Mouse (Mus musculus) limb, embryonic 10.5 days (tissue): ENCODE results near the gene A730071L15Rik. TPM values are rescaled to one million over a fixed set of nuclear protein-coding genes. Genes with fewer than 3 reads are reported as not detected.

ENCODE experiments used
- DNase-seq: peaks from one replicate; pipeline ENCODE4 v3.0.0-alpha.2; 2017; ENCODE audit warnings: low spot score
- H3K27ac ChIP-seq: fragments of 300-500 bp; sonication (generic); 2 replicates; pipeline ENCODE4 v1.5.1; 2016; ENCODE audit warnings: mild to moderate bottlenecking
- H3K27me3 ChIP-seq: fragments of 300-500 bp; sonication (generic); 2 replicates; pipeline ENCODE4 v1.6.1; 2016; ENCODE audit warnings: low read depth, mild to moderate bottlenecking; ENCODE audit not compliant: poor library complexity, severe bottlenecking
- H3K36me3 ChIP-seq: fragments of 300-500 bp; sonication (generic); 2 replicates; pipeline ENCODE4 v1.6.1; 2016; ENCODE audit warnings: mild to moderate bottlenecking, moderate library complexity
- H3K4me1 ChIP-seq: fragments of 300-500 bp; sonication (generic); 2 replicates; pipeline ENCODE4 v1.6.1; 2016
- H3K4me3 ChIP-seq: fragments of 300-500 bp; sonication (generic); 2 replicates; pipeline ENCODE4 v1.5.1; 2016; ENCODE audit warnings: mild to moderate bottlenecking, moderate library complexity
- H3K9me3 ChIP-seq: fragments of 300-500 bp; sonication (generic); replicated peaks from 2 replicates; pipeline ENCODE4 v1.6.1; 2016; ENCODE audit warnings: mild to moderate bottlenecking
- whole genome bisulfite sequencing: fragments of 180-500 bp; shearing (Covaris S2); methylation state at CpG from one replicate; pipeline ENCODE4 v1.1.7; 2016; 5-methylcytosine and 5-hydroxymethylcytosine counted together
- polyA plus RNA-seq: library from polyadenylated mRNA; unstranded; fragments of >200 nt; fragmentation: Nextera tagmentation; extraction: Ambion mirVana; gene quantifications from 2 replicates; pipeline ENCODE4 v1.2.1, GENCODE M21; 2016

Gene A730071L15Rik
- polyA plus RNA-seq: 0.29 and 0.53 TPM in 2 replicates

- H3K4me1 ChIP-seq: peaks cover 22% of the 10 kb centered on the region
- no peaks in the 10 kb centered on the region for H3K9me3 ChIP-seq
- DNase-seq: no peak
- H3K27ac ChIP-seq: peak within 1 kb of the TSS; percentile 97
- 1% methylated on average over 35 of the region's 35 CpGs for WGBS
- H3K4me3 ChIP-seq: peak within 1 kb of the TSS; percentile 97
- H3K27me3 ChIP-seq: no peaks in the 10 kb centered on the region
- peaks cover 14% of the 10 kb centered on the region; the same call in 1 of the 2 replicates for H3K36me3 ChIP-seq
Measured at GRCm38 (mm10) chr11:6199410-6200086, at the start of gene A730071L15Rik. Gene A730071L15Rik, plus strand, starts transcription at chr11:6200029.

GRCm38 (mm10) chr11:6152864-6153263 lies 47.0 kb upstream of the A730071L15Rik start:
- H3K27ac ChIP-seq: no peak overlapping the region

GRCm38 (mm10) chr11:6154211-6154701 lies 45.6 kb upstream of the A730071L15Rik start:
- Histone ChIP-seq H3K4me3 (no peak overlapping the region), H3K4me1 (peaks cover 11% of the 10 kb centered on the region), H3K36me3 (peaks cover 14% of the 10 kb centered on the region), H3K9me3 (no peaks in the 10 kb centered on the region), H3K27me3 (no peaks in the 10 kb centered on the region), H3K27ac (no peak overlapping the region)
- 81% methylated on average over 3 of the region's 3 CpGs for WGBS
- DNase-seq: no peak

More at GRCm38 (mm10) chr11:6152864-6153263, 47.0 kb upstream of the A730071L15Rik start:
- Histone ChIP-seq H3K36me3 (peaks cover 23% of the 10 kb centered on the region), H3K4me1 (peaks cover 11% of the 10 kb centered on the region), H3K4me3 (no peak overlapping the region), H3K27me3 (no peaks in the 10 kb centered on the region), H3K9me3 (no peaks in the 10 kb centered on the region)
- no peak for DNase-seq
- 92% methylated on average over 4 of the region's 4 CpGs for WGBS

GRCm38 (mm10) chr11:6156651-6157050 lies 43.2 kb upstream of the A730071L15Rik start:
- Histone ChIP-seq H3K27me3 (no peaks in the 10 kb centered on the region), H3K27ac (no peak overlapping the region), H3K4me3 (no peak overlapping the region), H3K4me1 (peaks cover 11% of the 10 kb centered on the region), H3K36me3 (no peaks in the 10 kb centered on the region), H3K9me3 (no peaks in the 10 kb centered on the region)
- WGBS: 91% methylated on average over 5 of the region's 5 CpGs
- DNase-seq: no peak

- Histone ChIP-seq H3K9me3 (no peaks in the 10 kb centered on the region), H3K27me3 (no peaks in the 10 kb centered on the region), H3K36me3 (no peaks in the 10 kb centered on the region), H3K4me3 (no peak overlapping the region), H3K4me1 (peaks cover 11% of the 10 kb centered on the region), H3K27ac (no peak overlapping the region)
- 86% methylated on average over 5 of the region's 5 CpGs for WGBS
- no peak for DNase-seq
Measured at GRCm38 (mm10) chr11:6157119-6157518, 42.7 kb upstream of the A730071L15Rik start.

GRCm38 (mm10) chr11:6158515-6158914 lies 41.3 kb upstream of the A730071L15Rik start:
- DNase-seq: no peak
- H3K36me3 ChIP-seq: no peaks in the 10 kb centered on the region
- peaks cover 11% of the 10 kb centered on the region for H3K4me1 ChIP-seq
- WGBS: 97% methylated on average over 1 of the region's 1 CpGs
- H3K27me3 ChIP-seq: no peaks in the 10 kb centered on the region
- H3K9me3 ChIP-seq: no peaks in the 10 kb centered on the region
- no peak overlapping the region for H3K4me3 ChIP-seq
- H3K27ac ChIP-seq: no peak overlapping the region

- Histone ChIP-seq H3K36me3 (no peaks in the 10 kb centered on the region), H3K27ac (no peak overlapping the region), H3K9me3 (no peaks in the 10 kb centered on the region), H3K4me3 (no peak overlapping the region), H3K27me3 (no peaks in the 10 kb centered on the region), H3K4me1 (peaks cover under 1% of the 10 kb centered on the region; the same call in 1 of the 2 replicates)
- 92% methylated on average over 4 of the region's 4 CpGs for WGBS
- DNase-seq: no peak
Measured at GRCm38 (mm10) chr11:6159704-6160275, 40.0 kb upstream of the A730071L15Rik start.

- H3K4me1 ChIP-seq: no peaks in the 10 kb centered on the region
- H3K36me3 ChIP-seq: no peaks in the 10 kb centered on the region
- 92% methylated on average over 3 of the region's 3 CpGs for WGBS
- no peak overlapping the region for H3K27ac ChIP-seq
- no peak overlapping the region for H3K4me3 ChIP-seq
- H3K27me3 ChIP-seq: no peaks in the 10 kb centered on the region
- H3K9me3 ChIP-seq: no peaks in the 10 kb centered on the region
- no peak for DNase-seq
Measured at GRCm38 (mm10) chr11:6160663-6161271, 39.1 kb upstream of the A730071L15Rik start.

- no peak for DNase-seq
- Histone ChIP-seq H3K9me3 (no peaks in the 10 kb centered on the region), H3K27me3 (no peaks in the 10 kb centered on the region), H3K4me3 (no peak overlapping the region), H3K4me1 (no peaks in the 10 kb centered on the region), H3K36me3 (0 out of 2 replicates have a peak, but pooled peaks cover 2% of the 10 kb centered on the region), H3K27ac (no peak overlapping the region)
Measured at GRCm38 (mm10) chr11:6161549-6161948, 38.3 kb upstream of the A730071L15Rik start.

- 96% methylated on average over 3 of the region's 3 CpGs for WGBS
- H3K27me3 ChIP-seq: no peaks in the 10 kb centered on the region
- no peak overlapping the region for H3K4me3 ChIP-seq
- H3K27ac ChIP-seq: no peak overlapping the region
- no peaks in the 10 kb centered on the region for H3K9me3 ChIP-seq
- no peaks in the 10 kb centered on the region for H3K4me1 ChIP-seq
- no peak for DNase-seq
- H3K36me3 ChIP-seq: 0 out of 2 replicates have a peak, but pooled peaks cover 4% of the 10 kb centered on the region
Measured at GRCm38 (mm10) chr11:6163062-6163461, 36.8 kb upstream of the A730071L15Rik start.

GRCm38 (mm10) chr11:6163706-6164105 lies 36.1 kb upstream of the A730071L15Rik start:
- 0 out of 2 replicates have a peak, but pooled peaks cover 4% of the 10 kb centered on the region for H3K36me3 ChIP-seq
- H3K27ac ChIP-seq: no peak overlapping the region
- WGBS: 93% methylated on average over 12 of the region's 12 CpGs
- DNase-seq: no peak
- H3K27me3 ChIP-seq: no peaks in the 10 kb centered on the region
- no peaks in the 10 kb centered on the region for H3K4me1 ChIP-seq
- no peak overlapping the region for H3K4me3 ChIP-seq
- H3K9me3 ChIP-seq: no peaks in the 10 kb centered on the region

GRCm38 (mm10) chr11:6164781-6165180 lies 35.0 kb upstream of the A730071L15Rik start:
- Histone ChIP-seq H3K36me3 (0 out of 2 replicates have a peak, but pooled peaks cover 4% of the 10 kb centered on the region), H3K27ac (no peak overlapping the region), H3K9me3 (no peaks in the 10 kb centered on the region), H3K4me1 (no peaks in the 10 kb centered on the region), H3K27me3 (no peaks in the 10 kb centered on the region), H3K4me3 (no peak overlapping the region)
- DNase-seq: no peak
- WGBS: 96% methylated on average over 7 of the region's 7 CpGs
